Mouse (Mus musculus) midbrain, embryonic 12.5 days (tissue): ENCODE data around the gene Slc35b2. TPM values are rescaled to one million over a fixed set of nuclear protein-coding genes. Genes with fewer than 3 reads are reported as not detected.

Source experiments
- ATAC-seq: fragments of 200-750 bp; cut with Nextera tagmentation; 2 replicates; pipeline ENCODE4 v1.8.0; 2017; ENCODE audit warnings: low read depth, moderate TSS enrichment, moderate library complexity; ENCODE audit not compliant: low FRiP score
- H3K27ac ChIP-seq: fragments of 300-500 bp; sonication (generic); replicated peaks from 2 replicates; pipeline ENCODE4 v1.5.1; 2016; ENCODE audit warnings: mild to moderate bottlenecking
- H3K27me3 ChIP-seq: fragments of 300-500 bp; sonication (generic); 2 replicates; pipeline ENCODE4 v1.6.1; 2016; ENCODE audit warnings: mild to moderate bottlenecking
- H3K36me3 ChIP-seq: fragments of 300-500 bp; sonication (generic); 2 replicates; pipeline ENCODE4 v1.6.1; 2016
- H3K4me1 ChIP-seq: fragments of 300-500 bp; sonication (generic); 2 replicates; pipeline ENCODE4 v1.6.1; 2016
- H3K4me2 ChIP-seq: fragments of 300-500 bp; sonication (generic); replicated peaks from 2 replicates; pipeline ENCODE4 v1.6.1; 2016; ENCODE audit warnings: mild to moderate bottlenecking, moderate library complexity
- H3K4me3 ChIP-seq: fragments of 300-500 bp; sonication (generic); 2 replicates; pipeline ENCODE4 v1.5.1; 2016; ENCODE audit warnings: mild to moderate bottlenecking
- H3K9ac ChIP-seq: fragments of 300-500 bp; sonication (generic); replicated peaks from 2 replicates; pipeline ENCODE4 v1.6.1; 2016; ENCODE audit warnings: mild to moderate bottlenecking, moderate library complexity
- H3K9me3 ChIP-seq: fragments of 300-500 bp; sonication (generic); 2 replicates; pipeline ENCODE4 v1.6.1; 2016; ENCODE audit warnings: mild to moderate bottlenecking
- WGBS: fragments of 180-500 bp; shearing (Covaris S2); methylation state at CpG from one replicate; pipeline ENCODE4 v1.1.7; 2016; 5-methylcytosine and 5-hydroxymethylcytosine counted together
- polyA plus RNA-seq: library from polyadenylated mRNA; unstranded; fragments of >200 nt; fragmentation: Nextera tagmentation; extraction: Ambion mirVana; gene quantifications from 2 replicates; pipeline ENCODE4 v1.2.1, GENCODE M21; 2016

Gene Slc35b2
- polyA plus RNA-seq, 1 experiment from 2014 or later: 102 TPM

GRCm38 (mm10) chr17:45616679-45617078, 53.0 kb downstream of the Slc35b2 start:
- Histone ChIP-seq H3K9ac (no peak overlapping the region), H3K27ac (no peak overlapping the region), H3K4me2 (no peak overlapping the region), H3K36me3 (no peaks in the 10 kb centered on the region), H3K4me1 (peaks cover 8% of the 10 kb centered on the region), H3K9me3 (no peaks in the 10 kb centered on the region), H3K4me3 (no peak overlapping the region), H3K27me3 (no peaks in the 10 kb centered on the region)
- WGBS: 94% methylated on average over 3 of the region's 3 CpGs
- ATAC-seq: no peak

Other genes starting within 250 kb of the Slc35b2 start
- gene Cdc5l, start 130.1 kb upstream of the Slc35b2 start, polyA plus RNA-seq: 74.2 and 76.4 TPM in 2 replicates
- 0.85 and 1.0 TPM in 2 replicates for gene Spats1, start 88.5 kb upstream of the Slc35b2 start, polyA plus RNA-seq
- gene Aars2, start 57.0 kb upstream of the Slc35b2 start, polyA plus RNA-seq: 24.2 and 24.9 TPM in 2 replicates
- gene Tcte1, start 40.4 kb upstream of the Slc35b2 start, polyA plus RNA-seq: 0.71 and 1.8 TPM in 2 replicates
- 12.6 and 13.5 TPM in 2 replicates for gene Tmem151b, start 14.2 kb upstream of the Slc35b2 start, polyA plus RNA-seq
- 6.8 and 7.9 TPM in 2 replicates for gene Nfkbie, start 8.2 kb upstream of the Slc35b2 start, polyA plus RNA-seq
- 1,424 and 1,459 TPM in 2 replicates for gene Hsp90ab1, start 9.4 kb downstream of the Slc35b2 start, polyA plus RNA-seq
- gene Slc29a1, start 35.7 kb downstream of the Slc35b2 start, polyA plus RNA-seq: 40.1 and 40.2 TPM in 2 replicates
- not detected in 2 replicates for gene Mymx, start 38.2 kb downstream of the Slc35b2 start, polyA plus RNA-seq
- 1.2 and 1.4 TPM in 2 replicates for gene Capn11, start 95.5 kb downstream of the Slc35b2 start, polyA plus RNA-seq
- 105 and 110 TPM in 2 replicates for gene Mrpl14, start 122.4 kb downstream of the Slc35b2 start, polyA plus RNA-seq
- gene Tmem63b, start 123.0 kb downstream of the Slc35b2 start, polyA plus RNA-seq: 97.9 and 107 TPM in 2 replicates
- not detected in 2 replicates for gene 1600014C23Rik, start 170.0 kb downstream of the Slc35b2 start, polyA plus RNA-seq